Mouse (Mus musculus): ENCODE measurements around the gene Slc16a6.

DNA sequence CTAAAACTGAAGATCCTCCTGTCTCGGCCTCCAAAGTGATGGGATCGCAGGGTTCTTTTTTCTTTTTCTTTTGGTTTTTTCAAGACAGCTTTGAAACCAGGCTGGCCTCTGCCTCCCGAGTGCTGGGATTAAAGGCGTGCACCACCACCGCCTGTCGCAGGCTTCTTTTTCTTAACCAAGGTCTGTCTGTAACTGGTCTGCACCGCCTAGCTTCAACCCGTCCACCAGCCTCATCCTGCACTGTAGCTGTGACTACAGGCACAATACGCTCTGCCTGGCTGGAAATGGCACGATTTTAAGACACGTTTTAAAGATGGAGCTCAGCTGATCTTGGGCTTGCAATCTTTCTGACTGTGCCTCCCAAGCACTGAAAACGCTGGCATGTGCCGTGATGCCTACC, 1.4 kb upstream of the Slc16a6 start:
- TF ChIP-seq GATA1 (IDR thresholded peaks at IDR 0.05; ENCODE audit: borderline replicate concordance, low read length) (no peak), FLI1 (IDR thresholded peaks at IDR 0.05; ENCODE audit: low read length) (no peak)
